19 mouse cellular contexts compared by ENCODE assay signal in genomic region chr11:94359168-94359567, GRCm38 (mm10).
"Had no signal": no experiment of that assay in that cellular context is flagged by ENCODE, and none has a peak within 500 bp of the region (broad histone marks: within the 10 kb centered on the region; RNA-seq: fewer than 3 reads in every experiment).

No protein-coding gene starts in this region.

- DNase-seq: liver, postnatal 0 days; lung, adult 2 months; lung, postnatal 14 days; lung, postnatal 36 days; right cerebral cortex, postnatal 14 days; thymus, adult 2 months; thymus, postnatal 25 days; thymus, postnatal 4 days had no signal

- H3K9ac ChIP-seq: liver, embryonic 15.5 days; liver, postnatal 0 days; lung, embryonic 15.5 days; midbrain, embryonic 13.5 days; midbrain, embryonic 15.5 days; neural tube, embryonic 12.5 days; stomach, embryonic 15.5 days had no signal

- H3K4me1 ChIP-seq: liver, embryonic 15.5 days; midbrain, embryonic 15.5 days; neural tube, embryonic 12.5 days; stomach, embryonic 15.5 days had no signal

- H3K4me3 ChIP-seq: liver, embryonic 15.5 days; lung, embryonic 15.5 days; megakaryocyte, embryonic 14.5 days; midbrain, embryonic 13.5 days; midbrain, embryonic 15.5 days; neural tube, embryonic 12.5 days; stomach, embryonic 15.5 days had no signal

- H3K36me3 ChIP-seq: liver, embryonic 15.5 days; lung, embryonic 15.5 days; midbrain, embryonic 13.5 days; midbrain, embryonic 15.5 days; neural tube, embryonic 12.5 days; stomach, embryonic 15.5 days had no signal

- H3K4me2 ChIP-seq: liver, embryonic 15.5 days; lung, embryonic 15.5 days; midbrain, embryonic 11.5 days; midbrain, embryonic 13.5 days; midbrain, embryonic 15.5 days; neural tube, embryonic 12.5 days; stomach, embryonic 15.5 days had no signal

- H3K9me3 ChIP-seq: liver, embryonic 15.5 days; lung, embryonic 15.5 days; megakaryocyte, embryonic 14.5 days; midbrain, embryonic 13.5 days; midbrain, embryonic 15.5 days; neural tube, embryonic 12.5 days; stomach, embryonic 15.5 days had no signal

- H3K27me3 ChIP-seq: lung, embryonic 15.5 days; midbrain, embryonic 13.5 days; midbrain, embryonic 15.5 days; neural tube, embryonic 12.5 days; stomach, embryonic 15.5 days had no signal

- H3K27ac ChIP-seq: liver, embryonic 15.5 days; lung, embryonic 15.5 days; macrophage; midbrain, embryonic 13.5 days; midbrain, embryonic 15.5 days; neural tube, embryonic 12.5 days; stomach, embryonic 15.5 days; stomach, postnatal 0 days had no signal

- ATAC-seq: liver, postnatal 0 days; lung, postnatal 0 days; midbrain, embryonic 13.5 days; midbrain, embryonic 15.5 days had no signal
